Mouse (Mus musculus): ENCODE measurements around the gene Zfp113.
A peak's percentile ranks its signal among the peaks of the same experiment; 100 is the strongest.

- peak; percentile 99 for TF ChIP-seq POLR2A (IDR thresholded peaks at IDR 0.05; ENCODE audit: borderline replicate concordance, low read depth, low read length)
- no peak for TF ChIP-seq CTCF (IDR thresholded peaks at IDR 0.05; ENCODE audit: low read depth, low read length)
These were observed 31.6 kb upstream of the Zfp113 start, which contains the start of the genes Taf6 and Cnpy4 for GRCm38 (mm10) chr5:138186950-138187638.
